Mouse (Mus musculus): ENCODE measurements at regions not wholly inside any gene's neighbourhood (a gene's known extent, or its start where the extent isn't known, plus 50 kb on each side); places are given as distances from the start of the nearest gene placed in this dataset.

DNA sequence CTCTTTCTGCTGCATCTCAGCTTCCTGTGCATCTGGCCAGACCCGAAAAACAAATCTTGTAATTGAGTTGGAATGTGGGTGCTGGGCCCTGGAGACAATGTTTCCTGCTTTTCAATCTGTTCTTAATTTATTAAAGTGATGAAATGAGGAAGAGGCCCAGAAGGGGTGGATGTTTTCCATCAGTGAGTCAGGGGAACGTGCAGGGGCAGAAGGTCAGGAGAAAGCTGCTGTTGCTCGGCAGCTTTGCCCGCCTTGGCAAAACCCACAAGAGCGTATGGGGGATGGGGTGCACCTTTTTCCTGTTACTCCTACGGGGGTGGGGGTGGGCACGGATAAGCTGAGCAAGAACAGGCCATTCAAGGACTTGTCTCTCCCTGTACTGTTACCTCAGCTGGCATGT, 156.2 kb downstream of the Dmrta2 start:
- TF ChIP-seq CTCF (IDR thresholded peaks at IDR 0.05), result no peak
- intact Hi-C loops (cut with DNase I), result no loop called here
- no peak overlapping the region for H3K4me3 ChIP-seq
- peak; percentile 20 for DNase-seq
- H3K27ac ChIP-seq, result no peak overlapping the region

DNA sequence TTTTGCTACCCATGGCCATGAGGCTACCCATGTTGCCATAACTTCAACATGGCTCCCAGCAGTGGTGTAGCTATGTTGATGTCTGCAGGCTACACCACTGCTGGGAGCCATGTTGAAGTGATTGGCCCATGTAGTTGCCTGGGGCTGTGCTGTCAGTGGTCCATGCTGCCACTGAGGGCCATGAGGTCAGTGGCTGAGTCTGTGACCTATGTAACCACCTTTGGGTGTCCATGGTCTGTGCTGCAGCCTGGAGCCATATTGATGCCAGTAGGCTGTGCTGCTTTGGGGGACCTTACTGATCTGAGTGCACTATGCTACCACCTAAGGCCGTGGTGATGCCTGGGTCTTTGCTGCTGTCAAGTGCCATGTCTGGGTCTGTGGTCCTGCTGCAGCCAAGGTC, 167.4 kb downstream of the Dmrta2 start:
- no peak for DNase-seq
- H3K4me3 ChIP-seq, result no peak overlapping the region
- intact Hi-C loops (cut with DNase I), result no loop called here
- TF ChIP-seq CTCF (IDR thresholded peaks at IDR 0.05), result no peak
- H3K27ac ChIP-seq, result no peak overlapping the region

DNA sequence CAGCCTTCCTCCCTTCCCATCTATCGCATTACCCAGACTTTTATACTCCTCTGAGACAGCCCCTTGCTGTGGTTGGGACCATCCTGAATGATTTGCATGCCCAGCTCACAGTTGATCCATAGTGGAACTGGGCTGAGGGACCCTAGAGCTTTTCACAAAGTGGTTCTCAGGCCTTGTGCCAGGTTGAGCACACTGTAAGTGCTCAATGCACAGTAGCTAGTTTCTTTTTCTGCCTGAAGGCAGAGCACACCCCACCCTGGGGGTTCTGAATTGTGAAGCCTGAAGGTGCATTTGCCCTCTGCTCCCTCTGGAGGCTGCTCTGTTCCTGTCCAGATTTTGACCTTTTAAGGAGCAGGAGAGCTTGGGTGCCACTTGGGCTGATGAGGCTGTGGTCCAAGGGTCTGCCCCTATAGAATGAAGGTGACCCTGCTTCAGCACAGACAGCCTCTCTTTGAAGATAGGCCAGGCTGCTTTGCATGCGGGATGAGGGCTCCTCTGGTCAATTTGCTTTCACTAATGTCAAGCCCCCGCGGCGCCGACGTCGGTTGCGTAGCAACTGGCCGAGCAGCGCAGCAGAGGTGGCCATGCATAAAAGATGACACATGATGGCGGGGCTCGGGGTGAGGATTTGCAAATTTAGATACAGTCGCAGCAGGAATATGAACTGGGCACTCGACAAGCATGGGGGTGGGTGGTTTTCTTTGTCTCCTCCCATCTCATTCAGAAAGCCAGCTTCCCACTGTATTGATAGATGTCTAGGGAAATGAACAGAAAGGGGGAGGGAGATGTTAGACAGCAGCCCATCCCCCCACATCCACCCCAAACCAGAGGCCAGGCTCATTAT, 174.5 kb downstream of the Dmrta2 start:
- H3K27ac ChIP-seq, result no peak overlapping the region
- TF ChIP-seq CTCF (IDR thresholded peaks at IDR 0.05), result no peak
- DNase-seq, result no peak
- no peak overlapping the region for H3K4me3 ChIP-seq
- intact Hi-C loops (cut with DNase I), result no loop called here
